Mouse (Mus musculus) right cerebral cortex, adult 18-20 months (tissue): ENCODE results near the gene Vmn1r166.
"Not testable (repeated sequence)": the region's sequence is repeated elsewhere in the genome, so short reads cannot be mapped to it uniquely, and the experiment has no call there.

Source experiments
- DNase-seq: peaks from one replicate; pipeline ENCODE4 v3.0.0; 2022; ENCODE audit warnings: mixed read lengths

The Vmn1r166 gene

GRCm38 (mm10) chr7:23251582-23251981 lies at the start of gene Vmn1r166:
TSS of gene Vmn1r166 (minus strand) at chr7:23251682.
- DNase-seq, result not testable (repeated sequence)

GRCm38 (mm10) chr7:23300892-23301291 lies 49.4 kb upstream of the Vmn1r166 start, which contains the start of gene Nlrp4e:
TSS of gene Nlrp4e (plus strand) at chr7:23301192.
- not testable (repeated sequence) for DNase-seq

GRCm38 (mm10) chr7:23278800-23279199 lies 27.3 kb upstream of the Vmn1r166 start, which contains the start of gene Gm6902:
TSS of gene Gm6902 (minus strand) at chr7:23278900.
- DNase-seq, result not testable (repeated sequence)

- not testable (repeated sequence) for DNase-seq
These were observed 34.5 kb downstream of the Vmn1r166 start, which contains the start of gene Vmn1r165 for GRCm38 (mm10) chr7:23217032-23217431. TSS of gene Vmn1r165 (plus strand) at chr7:23217332.
